Mouse (Mus musculus): ENCODE data around the gene Znrf3. TPM values are rescaled to one million over a fixed set of nuclear protein-coding genes. Genes with fewer than 3 reads are reported as not detected.
A peak's percentile ranks its signal among the peaks of the same experiment; 100 is the strongest.

Znrf3 gene
- total and polyA plus RNA-seq, 2 experiments from 2014 or later = 9.9 to 13.6 TPM

DNA sequence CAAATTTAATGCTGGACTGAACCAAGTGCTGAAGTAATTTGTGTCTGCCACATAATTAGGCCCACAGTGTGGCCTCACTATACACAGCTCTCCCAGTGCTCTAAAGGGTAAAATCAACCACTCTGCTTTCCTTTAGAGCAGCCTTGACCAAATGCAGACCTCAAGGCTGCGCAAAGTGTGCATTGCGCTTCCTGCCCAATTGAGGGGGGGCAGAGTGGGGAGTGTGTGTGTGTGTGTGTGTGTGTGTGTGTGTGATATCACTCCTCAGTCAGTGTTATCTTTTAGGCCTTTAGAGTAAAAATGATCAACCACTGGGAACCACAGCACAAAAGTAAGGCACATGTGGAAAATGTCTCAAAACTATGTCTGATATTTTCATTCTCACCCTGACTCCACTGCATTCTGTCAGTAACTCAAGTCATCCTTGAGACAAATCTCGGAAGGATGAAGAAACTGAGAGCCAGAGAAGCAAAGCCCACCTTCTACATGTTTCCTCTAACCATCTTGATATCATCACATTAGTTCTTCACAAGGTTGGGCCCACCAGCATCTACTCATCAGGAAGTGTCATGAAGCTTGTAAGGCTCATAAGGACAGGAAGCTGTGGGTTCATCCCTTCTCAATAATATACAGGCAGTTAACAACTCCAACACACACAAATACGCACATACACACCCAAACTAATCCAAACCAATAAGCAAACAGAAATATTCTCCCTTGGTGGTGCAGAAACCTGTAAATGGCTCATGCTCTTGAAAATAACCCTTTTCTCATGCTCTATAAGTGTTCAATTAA, 15.1 kb downstream of the Znrf3 start:
- Histone ChIP-seq H3K9me3 (ENCODE audit: low read length) (no peaks in the 10 kb centered on the region), H3K4me1 (ENCODE audit: insufficient read depth, low read length) (peaks cover 9% of the 10 kb centered on the region), H3K4me3 (ENCODE audit: low read length) (no peak overlapping the region), H3K27ac (no peak overlapping the region), H3K36me3 (ENCODE audit: insufficient read depth, low read length) (no peaks in the 10 kb centered on the region), H3K4me2 (ENCODE audit: low read depth, low read length) (no peak overlapping the region), H3K27me3 (ENCODE audit: insufficient read depth, low read length) (no peaks in the 10 kb centered on the region), H3K9ac (replicated peaks; ENCODE audit: low read length) (no peak overlapping the region)
- ATAC-seq (no peak), DNase-seq (ENCODE audit: low spot score) (no peak)
- no peak for TF ChIP-seq CTCF (IDR thresholded peaks at IDR 0.05; ENCODE audit: low read depth)
- 96% methylated on average over 4 of the region's 4 CpGs for WGBS

DNA sequence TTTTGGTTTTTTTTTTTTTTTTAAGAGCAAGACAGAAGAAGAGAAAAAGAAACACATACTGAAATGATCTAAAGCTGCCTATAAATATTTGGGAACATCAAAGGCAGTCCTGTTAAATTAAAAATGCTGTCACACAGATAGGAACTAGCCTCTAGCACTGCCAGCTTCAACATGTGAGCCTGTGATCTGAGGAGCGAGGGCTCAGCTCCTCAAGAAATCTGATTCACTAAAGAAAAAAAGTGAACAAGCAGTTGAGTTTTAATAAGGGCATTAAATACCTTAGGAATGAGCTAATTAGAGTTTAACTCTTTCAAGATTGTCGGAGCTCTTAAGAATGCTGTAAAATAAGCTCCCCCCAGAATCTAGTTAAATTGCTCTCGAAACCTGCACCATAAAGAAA, 17.4 kb downstream of the Znrf3 start:
- no peak overlapping the region for H3K9ac ChIP-seq (replicated peaks; ENCODE audit: low read length)

DNA sequence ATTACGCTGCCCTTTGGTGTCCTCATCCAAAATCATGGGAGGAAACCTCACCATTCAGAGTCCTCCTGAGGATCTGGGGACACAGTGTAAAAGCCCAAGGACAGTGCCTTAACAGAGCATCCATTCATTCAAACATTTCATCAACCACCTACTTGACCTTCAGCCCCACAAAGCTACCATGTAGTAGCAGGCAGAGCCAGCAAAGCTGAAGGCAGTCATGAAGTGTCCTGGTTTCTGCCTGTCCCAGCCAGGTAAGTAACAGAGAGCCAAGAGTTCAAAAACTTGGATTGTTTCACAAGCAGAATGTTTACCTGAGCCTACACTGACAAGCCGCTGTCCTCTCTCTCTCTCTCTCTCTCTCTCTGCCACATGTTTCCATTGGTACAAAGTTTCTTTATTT, 18.3 kb downstream of the Znrf3 start:
- Histone ChIP-seq H3K4me1 (ENCODE audit: insufficient read depth, low read length) (peaks cover 18% of the 10 kb centered on the region), H3K27me3 (ENCODE audit: insufficient read depth, low read length) (no peaks in the 10 kb centered on the region), H3K4me2 (ENCODE audit: low read depth, low read length) (no peak overlapping the region), H3K27ac (no peak overlapping the region), H3K9ac (replicated peaks; ENCODE audit: low read length) (no peak overlapping the region), H3K4me3 (ENCODE audit: low read length) (no peak overlapping the region), H3K9me3 (ENCODE audit: low read length) (no peaks in the 10 kb centered on the region), H3K36me3 (ENCODE audit: insufficient read depth, low read length) (no peaks in the 10 kb centered on the region)
- no peak for TF ChIP-seq CTCF (IDR thresholded peaks at IDR 0.05; ENCODE audit: low read depth)
- WGBS = 94% methylated on average over 2 of the region's 2 CpGs
- no peak for ATAC-seq
- DNase-seq (ENCODE audit: low spot score) = no peak

More for the DNA sequence above, 17.4 kb downstream of the Znrf3 start:
- no peaks in the 10 kb centered on the region for H3K9me3 ChIP-seq (ENCODE audit: low read length)
- H3K4me2 ChIP-seq (ENCODE audit: low read depth, low read length) = no peak overlapping the region
- H3K27me3 ChIP-seq (ENCODE audit: insufficient read depth, low read length) = no peaks in the 10 kb centered on the region
- no peak overlapping the region for H3K4me3 ChIP-seq (ENCODE audit: low read length)
- H3K27ac ChIP-seq = no peak overlapping the region
- no peak for TF ChIP-seq CTCF (IDR thresholded peaks at IDR 0.05; ENCODE audit: low read depth)
- H3K36me3 ChIP-seq (ENCODE audit: insufficient read depth, low read length) = no peaks in the 10 kb centered on the region
- peaks cover 18% of the 10 kb centered on the region for H3K4me1 ChIP-seq (ENCODE audit: insufficient read depth, low read length)
- ATAC-seq (no peak), DNase-seq (ENCODE audit: low spot score) (no peak)
- 77% methylated on average over 3 of the region's 3 CpGs for WGBS

DNA sequence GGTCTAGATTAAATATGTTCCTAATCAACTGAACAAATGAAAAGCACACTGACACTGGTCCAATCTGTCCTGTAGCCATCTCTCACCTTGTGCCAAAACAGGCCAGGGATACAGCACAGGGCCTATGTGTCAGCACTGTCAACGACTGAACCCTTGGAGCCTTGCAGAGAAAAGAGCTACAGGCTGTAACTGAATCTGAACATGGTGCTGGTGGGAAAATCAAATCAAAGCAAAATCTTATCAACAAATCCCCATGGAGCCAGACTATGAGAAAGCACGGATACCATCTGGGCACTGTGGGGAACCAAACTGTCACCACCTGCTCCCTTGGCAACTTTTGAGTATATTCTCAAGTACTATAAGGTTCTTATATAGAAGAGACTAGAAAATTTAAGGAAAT, 19.5 kb downstream of the Znrf3 start:
- no peak for ATAC-seq
- H3K9me3 ChIP-seq (ENCODE audit: low read length) = no peaks in the 10 kb centered on the region
- H3K36me3 ChIP-seq (ENCODE audit: insufficient read depth, low read length) = no peaks in the 10 kb centered on the region
- peak; percentile 72 for DNase-seq (ENCODE audit: low spot score)
- no peak overlapping the region for H3K4me2 ChIP-seq (ENCODE audit: low read depth, low read length)
- no peak overlapping the region for H3K27ac ChIP-seq
- peaks cover 18% of the 10 kb centered on the region for H3K4me1 ChIP-seq (ENCODE audit: insufficient read depth, low read length)
- H3K9ac ChIP-seq (replicated peaks; ENCODE audit: low read length) = no peak overlapping the region
- no peak overlapping the region for H3K4me3 ChIP-seq (ENCODE audit: low read length)
- TF ChIP-seq CTCF (IDR thresholded peaks at IDR 0.05; ENCODE audit: low read depth) = no peak
- H3K27me3 ChIP-seq (ENCODE audit: insufficient read depth, low read length) = no peaks in the 10 kb centered on the region
- 18% methylated on average over 2 of the region's 2 CpGs for whole genome bisulfite sequencing

DNA sequence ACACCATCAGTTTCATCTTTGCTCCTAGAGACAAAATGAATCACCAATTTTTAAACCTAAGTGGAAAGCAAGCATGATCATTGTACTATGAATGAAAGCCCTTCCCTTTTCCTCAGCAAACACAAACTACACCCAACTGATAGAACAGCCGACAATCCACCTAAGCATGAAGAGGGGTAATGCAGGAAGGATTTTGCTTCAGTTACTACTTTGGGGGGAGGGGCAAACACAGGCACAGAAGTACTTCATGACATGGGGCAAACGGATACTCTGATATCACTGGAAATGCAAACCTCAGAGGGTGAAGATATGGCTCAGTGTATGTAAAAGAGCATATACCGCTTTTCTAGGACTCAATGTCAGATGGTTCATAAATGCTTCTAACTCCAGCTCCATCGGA, 20.5 kb downstream of the Znrf3 start:
- H3K4me3 ChIP-seq (ENCODE audit: low read length) = no peak overlapping the region
- 83% methylated on average over 4 of the region's 4 CpGs for WGBS
- no peaks in the 10 kb centered on the region for H3K9me3 ChIP-seq (ENCODE audit: low read length)
- H3K27ac ChIP-seq = no peak overlapping the region
- H3K4me1 ChIP-seq (ENCODE audit: insufficient read depth, low read length) = peaks cover 22% of the 10 kb centered on the region
- H3K9ac ChIP-seq (replicated peaks; ENCODE audit: low read length) = no peak overlapping the region
- no peaks in the 10 kb centered on the region for H3K27me3 ChIP-seq (ENCODE audit: insufficient read depth, low read length)
- H3K36me3 ChIP-seq (ENCODE audit: insufficient read depth, low read length) = no peaks in the 10 kb centered on the region
- ATAC-seq (no peak), DNase-seq (ENCODE audit: low spot score) (no peak)
- TF ChIP-seq CTCF (IDR thresholded peaks at IDR 0.05; ENCODE audit: low read depth) = no peak
- no peak overlapping the region for H3K4me2 ChIP-seq (ENCODE audit: low read depth, low read length)

DNA sequence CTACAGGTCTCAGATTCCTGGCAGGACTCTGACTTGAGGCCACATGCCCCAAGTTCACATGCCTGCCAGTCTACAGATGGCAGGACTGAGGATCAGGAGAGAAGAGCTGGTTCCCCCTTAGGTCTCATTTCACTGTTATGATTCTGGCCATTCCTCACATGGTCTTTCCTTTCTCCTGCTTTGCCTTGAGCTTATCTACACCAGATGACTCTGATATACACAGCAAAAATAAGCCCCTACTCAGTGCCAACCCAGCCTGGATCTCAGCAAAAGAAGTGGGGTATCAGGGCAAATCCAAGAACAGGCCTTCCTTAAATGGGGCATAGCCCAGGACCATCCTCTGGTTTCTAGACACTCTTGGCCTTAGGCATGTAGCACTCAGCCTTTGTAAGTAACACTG, 21.6 kb downstream of the Znrf3 start:
- no peak overlapping the region for H3K4me2 ChIP-seq (ENCODE audit: low read depth, low read length)
- TF ChIP-seq CTCF (IDR thresholded peaks at IDR 0.05; ENCODE audit: low read depth) = no peak
- no peak overlapping the region for H3K4me3 ChIP-seq (ENCODE audit: low read length)
- H3K27ac ChIP-seq = no peak overlapping the region
- no peaks in the 10 kb centered on the region for H3K9me3 ChIP-seq (ENCODE audit: low read length)
- DNase-seq (ENCODE audit: low spot score) (no peak), ATAC-seq (no peak)
- H3K4me1 ChIP-seq (ENCODE audit: insufficient read depth, low read length) = peaks cover 22% of the 10 kb centered on the region
- H3K36me3 ChIP-seq (ENCODE audit: insufficient read depth, low read length) = no peaks in the 10 kb centered on the region
- H3K9ac ChIP-seq (replicated peaks; ENCODE audit: low read length) = no peak overlapping the region
- no peaks in the 10 kb centered on the region for H3K27me3 ChIP-seq (ENCODE audit: insufficient read depth, low read length)

DNA sequence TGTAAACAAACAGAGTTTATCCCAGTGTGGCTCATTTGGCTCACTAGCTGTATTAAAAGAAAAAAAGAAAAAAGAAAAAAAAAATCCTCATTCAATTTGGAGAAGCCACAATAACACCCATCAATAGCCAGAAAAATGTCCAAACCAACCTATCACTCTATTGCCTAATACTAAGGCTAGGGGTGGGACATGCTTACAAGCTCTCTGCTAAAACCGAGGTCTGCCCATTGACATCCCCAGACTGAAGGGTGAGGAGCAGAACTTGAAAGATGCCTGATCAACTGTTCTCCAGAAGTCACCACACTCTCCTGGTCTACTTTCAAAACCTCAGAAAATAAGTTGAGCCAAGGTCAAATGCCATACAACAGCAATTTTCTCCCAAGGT, 22.4 kb downstream of the Znrf3 start:
- Histone ChIP-seq H3K4me2 (ENCODE audit: low read depth, low read length) (no peak overlapping the region), H3K9ac (replicated peaks; ENCODE audit: low read length) (no peak overlapping the region), H3K4me3 (ENCODE audit: low read length) (no peak overlapping the region), H3K27me3 (ENCODE audit: insufficient read depth, low read length) (no peaks in the 10 kb centered on the region), H3K36me3 (ENCODE audit: insufficient read depth, low read length) (no peaks in the 10 kb centered on the region), H3K27ac (no peak overlapping the region), H3K9me3 (ENCODE audit: low read length) (no peaks in the 10 kb centered on the region), H3K4me1 (ENCODE audit: insufficient read depth, low read length) (peaks cover 22% of the 10 kb centered on the region)
- ATAC-seq (no peak), DNase-seq (ENCODE audit: low spot score) (no peak)
- TF ChIP-seq CTCF (IDR thresholded peaks at IDR 0.05; ENCODE audit: low read depth) = no peak
- WGBS = 51% methylated on average over 1 of the region's 1 CpGs
